Mouse (Mus musculus) CH12.LX (cell line): ENCODE results near the gene Pbp2.

Experiments used
- MXI1 ChIP-seq: IDR thresholded peaks from 2 replicates; pipeline ENCODE4 v1.6.1; 2011; ENCODE audit warnings: mild to moderate bottlenecking, low read depth, low read length, improper control_type of control experiment
- POLR2A ChIP-seq: IDR thresholded peaks from 2 replicates; pipeline ENCODE4 v1.6.1; 2011; ENCODE audit warnings: low read depth, mild to moderate bottlenecking, improper control_type of control experiment, low read length

DNA sequence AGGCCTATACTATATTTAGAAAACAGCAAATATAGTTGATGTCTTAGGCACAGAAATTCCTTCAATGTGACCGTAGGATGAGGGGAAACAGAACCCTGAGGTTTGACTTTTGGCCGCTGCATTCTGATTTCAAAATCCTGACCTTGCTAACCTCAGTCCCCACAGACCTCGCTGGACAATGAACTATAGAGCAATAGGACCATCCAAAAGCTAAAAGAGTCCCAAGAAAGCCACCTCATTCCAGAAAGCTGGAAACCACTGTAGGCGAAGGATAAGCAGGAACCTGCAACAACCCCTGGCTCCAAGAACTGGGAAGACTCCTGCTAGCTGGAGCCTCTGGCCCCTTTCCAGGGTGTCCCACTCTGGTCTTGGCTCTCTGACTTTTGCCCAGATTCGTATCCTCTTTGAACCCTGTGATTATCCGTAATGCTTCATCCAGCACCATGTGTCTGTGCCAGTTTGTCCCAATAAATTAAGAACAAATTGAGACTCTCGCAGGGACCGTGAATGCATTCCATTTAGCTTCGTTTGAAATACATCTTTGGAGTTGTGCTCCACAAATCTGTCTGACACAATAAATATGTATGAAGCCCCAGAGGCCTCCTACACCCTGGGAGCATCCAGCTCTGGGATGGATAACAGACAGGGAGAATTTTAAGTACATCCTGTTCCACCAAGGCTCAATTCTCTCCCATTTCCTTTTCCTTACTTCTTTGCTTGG lies 30.3 kb upstream of the Pbp2 start:
- TF ChIP-seq POLR2A (no peak), MXI1 (no peak)
